Mouse (Mus musculus) frontal cortex, postnatal 14 days (tissue): ENCODE measurements around the gene Esrrg.
A peak's percentile ranks its signal among the peaks of the same experiment; 100 is the strongest.

Experiments used
- DNase-seq, 2 experiments: peaks; one replicate each; pipeline ENCODE4 v3.0.0; 2022; ENCODE audit warnings: low spot score in 2 of 2

The Esrrg gene

GRCm38 (mm10) chr1:187649871-187650270, 41.3 kb downstream of the Esrrg start:
- no peak for DNase-seq

GRCm38 (mm10) chr1:187650786-187651687, 42.4 kb downstream of the Esrrg start:
- DNase-seq = peak; percentile 8 to 14

GRCm38 (mm10) chr1:187651688-187652241, 43.2 kb downstream of the Esrrg start:
- peak; percentile 35 to 46 for DNase-seq

- DNase-seq = no peak
Observed at GRCm38 (mm10) chr1:187652445-187652844, 43.9 kb downstream of the Esrrg start.

GRCm38 (mm10) chr1:187653390-187653789, 44.8 kb downstream of the Esrrg start:
- DNase-seq = no peak

- DNase-seq = no peak
Observed at GRCm38 (mm10) chr1:187660963-187661362, 52.4 kb downstream of the Esrrg start.

- no peak for DNase-seq
Observed at GRCm38 (mm10) chr1:187662083-187662609, 53.6 kb downstream of the Esrrg start.

- DNase-seq = no peak
Observed at GRCm38 (mm10) chr1:187663376-187663775, 54.8 kb downstream of the Esrrg start.

GRCm38 (mm10) chr1:187664261-187664660, 55.7 kb downstream of the Esrrg start:
- no peak for DNase-seq

GRCm38 (mm10) chr1:187665901-187666600, 57.5 kb downstream of the Esrrg start:
- DNase-seq = no peak

GRCm38 (mm10) chr1:187669746-187670145, 61.2 kb downstream of the Esrrg start:
- DNase-seq = no peak

GRCm38 (mm10) chr1:187672446-187672845, 63.9 kb downstream of the Esrrg start:
- DNase-seq = no peak

GRCm38 (mm10) chr1:187674771-187675186, 66.2 kb downstream of the Esrrg start:
- DNase-seq = no peak

GRCm38 (mm10) chr1:187676626-187677025, 68.0 kb downstream of the Esrrg start:
- DNase-seq = no peak

- no peak for DNase-seq
Observed at GRCm38 (mm10) chr1:187679246-187679645, 70.7 kb downstream of the Esrrg start.

GRCm38 (mm10) chr1:187684519-187684918, 75.9 kb downstream of the Esrrg start:
- DNase-seq = no peak

- DNase-seq = no peak
Observed at GRCm38 (mm10) chr1:187691846-187692525, 83.4 kb downstream of the Esrrg start.

GRCm38 (mm10) chr1:187694865-187695264, 86.3 kb downstream of the Esrrg start:
- no peak for DNase-seq

GRCm38 (mm10) chr1:187698201-187698600, 89.6 kb downstream of the Esrrg start:
- DNase-seq = no peak

- no peak for DNase-seq
Observed at GRCm38 (mm10) chr1:187700963-187701362, 92.4 kb downstream of the Esrrg start.

GRCm38 (mm10) chr1:187704921-187705320, 96.3 kb downstream of the Esrrg start:
- DNase-seq = no peak

- no peak for DNase-seq
Observed at GRCm38 (mm10) chr1:187705348-187705747, 96.8 kb downstream of the Esrrg start.
